Mouse (Mus musculus) activated CD4-positive, CD25-positive, alpha-beta regulatory T cell, adult 4 months (primary cell): ENCODE measurements around the gene Ltbp2. TPM values are rescaled to one million over a fixed set of nuclear protein-coding genes. Genes with fewer than 3 reads are reported as not detected.

ENCODE experiments used
- ATAC-seq: one replicate; pipeline ENCODE4 v1.8.0; 2017
- polyA plus RNA-seq, 2 experiments: library from polyadenylated mRNA; unstranded; fragments of 100-300 nt; shearing (Covaris generic); gene quantifications; one replicate each; pipeline ENCODE4 v1.2.1; 2017

Gene Ltbp2
- polyA plus RNA-seq, 2 experiments from 2014 or later, result not detected

DNA sequence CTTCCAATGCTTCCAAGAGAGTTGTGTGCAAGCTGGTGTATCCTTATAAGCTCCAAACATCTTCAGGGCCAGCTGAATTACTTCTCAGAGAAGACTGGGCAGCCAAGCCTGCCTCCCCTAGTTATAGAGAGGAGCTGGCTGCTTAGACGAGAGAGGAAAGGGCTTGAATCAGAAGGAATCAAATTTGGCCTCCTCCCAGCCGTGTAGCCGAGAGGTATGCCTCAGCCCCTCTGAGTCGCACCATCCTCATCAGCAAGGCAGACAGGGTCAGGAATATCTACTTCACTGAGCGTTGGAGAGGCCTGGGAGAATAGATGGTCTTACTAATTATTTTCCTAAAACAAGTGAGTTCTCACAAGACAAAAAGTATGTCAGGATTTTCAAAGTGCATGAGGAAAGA, 40.7 kb downstream of the Ltbp2 start:
- no peak for ATAC-seq

DNA sequence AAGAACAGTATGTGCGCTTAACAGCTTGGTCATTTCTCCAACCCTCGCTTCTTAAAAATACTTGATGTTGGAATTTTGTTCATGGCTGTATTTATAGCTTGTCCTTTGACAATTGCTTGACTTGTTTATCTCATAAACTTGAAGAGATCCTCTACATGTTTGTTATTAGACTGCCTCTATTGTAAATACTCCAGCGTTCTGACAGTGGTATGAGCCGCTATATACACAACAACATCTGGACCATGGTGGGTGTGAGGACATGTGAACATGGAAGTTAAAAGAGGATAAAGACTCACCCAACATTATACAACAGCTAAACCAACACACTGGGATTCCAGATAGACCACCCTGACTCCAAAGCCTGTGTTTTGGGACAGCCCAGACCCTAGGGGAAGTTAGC, 41.6 kb downstream of the Ltbp2 start:
- no peak for ATAC-seq

DNA sequence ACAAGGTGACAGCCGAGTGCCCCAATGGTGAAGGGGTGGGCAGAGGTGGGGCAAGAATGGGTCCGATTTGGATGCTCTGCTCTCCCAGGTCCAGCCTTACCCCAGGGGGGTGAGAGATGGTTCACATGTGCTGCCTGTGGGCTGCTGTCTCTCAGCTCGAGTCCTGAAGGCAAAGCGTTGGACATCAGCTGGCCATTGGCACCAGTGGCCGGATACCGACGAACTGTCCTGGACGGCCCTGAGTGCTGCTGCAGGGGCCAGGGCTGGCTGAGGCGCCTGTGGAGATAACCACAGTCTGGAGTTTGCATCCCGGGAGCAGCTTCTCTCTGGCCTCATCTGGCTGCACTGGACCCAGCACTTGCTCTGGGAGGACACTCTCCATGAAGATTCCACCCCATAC, 44.7 kb downstream of the Ltbp2 start:
- no peak for ATAC-seq

DNA sequence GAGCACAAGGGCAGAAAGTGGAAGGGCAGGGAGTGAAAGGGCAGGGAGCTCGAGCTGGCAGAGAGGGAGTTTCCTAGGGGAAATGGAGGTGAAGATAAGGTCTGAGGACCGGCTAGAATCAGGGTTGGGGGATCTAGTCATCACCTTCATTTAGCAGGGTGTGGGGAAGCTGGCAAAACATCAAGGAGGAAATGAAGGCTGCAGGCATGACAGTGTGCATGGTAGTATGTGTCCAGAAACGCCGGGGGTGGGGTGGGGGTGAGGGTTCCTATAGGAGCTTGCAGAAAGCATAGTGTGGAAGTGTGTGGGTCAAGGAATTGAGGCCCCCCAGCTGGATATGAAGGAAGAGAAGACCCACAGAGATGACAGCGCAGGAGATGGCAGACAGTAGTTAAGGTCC, 45.2 kb downstream of the Ltbp2 start:
- no peak for ATAC-seq

DNA sequence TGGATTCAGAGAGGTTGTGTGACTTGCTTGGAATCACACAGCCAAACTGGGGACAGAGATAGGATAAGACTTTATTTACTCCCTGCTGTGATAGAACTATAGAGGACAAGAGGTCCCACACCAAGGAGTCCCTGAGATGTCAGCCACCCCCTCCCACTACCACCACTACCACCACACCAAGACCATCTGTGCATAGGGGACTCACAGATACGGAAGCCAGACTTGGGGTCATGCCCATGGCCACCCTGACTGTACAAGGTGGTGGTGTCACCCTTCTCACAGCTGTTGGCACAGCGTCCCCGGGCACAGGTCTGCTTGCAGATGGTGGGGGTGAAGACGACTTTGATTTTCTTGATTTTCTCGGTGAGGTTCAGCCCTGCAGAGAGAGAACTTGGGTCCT, 45.9 kb downstream of the Ltbp2 start:
- ATAC-seq, result no peak

DNA sequence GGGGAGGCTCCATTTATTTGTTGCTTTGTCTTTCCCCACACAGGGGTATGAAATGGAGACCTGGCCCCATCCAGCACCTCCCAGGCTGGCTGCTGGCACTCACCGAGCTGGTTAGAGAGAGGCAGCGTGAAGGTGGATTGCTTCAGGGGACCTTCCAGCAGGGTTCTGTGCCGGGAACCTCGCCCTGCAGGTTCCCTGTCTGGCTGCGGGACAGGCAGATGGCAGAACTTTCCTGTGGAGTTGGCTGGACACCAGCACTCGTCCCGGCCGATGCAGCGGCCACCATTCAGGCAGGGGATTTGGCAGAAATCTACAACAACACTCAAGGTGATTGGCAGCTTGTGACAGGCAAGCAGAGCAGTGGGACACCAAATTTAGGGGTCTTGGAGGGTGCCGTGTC, 46.4 kb downstream of the Ltbp2 start:
- no peak for ATAC-seq

DNA sequence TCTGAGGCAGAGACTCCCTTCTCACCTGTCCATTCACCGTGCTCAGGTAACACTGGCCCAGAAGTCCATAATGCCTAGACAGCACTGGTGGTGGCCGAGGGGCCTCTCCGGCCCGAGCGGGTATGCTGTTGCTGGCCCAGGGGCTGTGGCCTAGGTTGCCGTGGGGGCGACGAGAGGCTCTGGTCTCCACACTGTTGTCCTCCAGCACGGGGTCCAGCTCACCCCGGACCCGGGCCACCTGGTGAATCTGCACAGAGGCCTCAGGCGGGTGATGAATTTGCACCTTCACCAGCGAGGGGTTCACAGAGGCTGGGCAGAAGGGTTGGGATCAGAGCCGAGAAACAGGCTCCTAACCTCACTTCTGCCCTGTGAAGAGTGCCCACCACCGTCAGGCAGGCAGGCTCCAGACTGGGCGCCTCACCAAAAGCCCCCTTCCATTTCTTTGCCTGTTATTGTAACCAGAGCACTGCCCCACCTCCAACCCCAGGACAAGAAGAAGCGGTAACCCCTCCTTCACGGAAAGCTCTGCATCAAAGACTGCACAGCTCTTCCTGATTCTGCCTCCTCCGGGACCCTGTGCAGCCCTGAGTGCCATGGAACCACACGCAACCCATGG, 47.1 kb downstream of the Ltbp2 start:
- no peak for ATAC-seq

DNA sequence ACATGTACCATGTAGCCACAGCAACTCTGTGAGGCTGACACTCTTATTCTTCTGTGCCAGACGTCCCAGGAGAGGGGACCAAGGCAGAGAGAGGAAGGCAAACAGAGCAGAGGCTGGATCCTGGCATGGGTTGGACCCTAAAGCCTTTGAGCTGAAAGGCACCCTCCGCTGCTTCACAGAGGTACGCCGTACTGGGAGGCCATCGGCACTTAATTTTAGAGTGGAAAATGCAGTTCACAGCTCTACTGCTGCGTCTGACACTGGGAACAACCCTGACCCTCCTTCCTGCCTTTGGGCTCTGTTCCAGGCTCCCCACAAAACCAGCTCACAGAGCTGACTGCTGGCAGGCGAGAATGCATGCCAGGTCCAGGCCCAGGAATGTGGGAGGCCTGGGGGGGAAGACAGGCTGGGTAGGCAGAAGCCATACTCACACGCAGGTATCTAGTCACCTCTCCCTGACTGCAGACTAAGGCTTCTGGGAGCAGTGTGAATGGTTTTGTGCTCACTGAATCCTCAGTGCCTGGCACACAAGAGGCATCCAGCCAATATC, 48.9 kb downstream of the Ltbp2 start:
- ATAC-seq, result no peak

DNA sequence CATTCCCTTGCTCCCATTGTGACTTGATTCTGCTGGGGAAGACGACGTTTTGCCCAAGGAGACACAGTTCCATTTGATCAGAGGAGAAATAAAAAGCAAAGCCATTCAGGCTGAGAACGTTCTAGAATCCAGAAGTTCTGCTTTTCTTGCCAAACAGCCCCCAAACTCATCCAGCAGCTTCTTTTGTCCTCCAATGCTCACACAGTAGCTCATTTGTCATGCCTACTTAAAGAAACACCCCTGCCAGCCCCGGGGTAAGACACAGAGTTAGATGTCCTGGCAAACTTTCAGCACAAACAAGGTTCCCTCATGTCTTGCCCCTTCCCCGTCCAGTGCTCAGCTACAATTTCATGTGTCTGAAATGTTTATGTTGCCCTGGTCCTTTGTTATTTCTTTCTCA, 52.1 kb downstream of the Ltbp2 start:
- no peak for ATAC-seq

DNA sequence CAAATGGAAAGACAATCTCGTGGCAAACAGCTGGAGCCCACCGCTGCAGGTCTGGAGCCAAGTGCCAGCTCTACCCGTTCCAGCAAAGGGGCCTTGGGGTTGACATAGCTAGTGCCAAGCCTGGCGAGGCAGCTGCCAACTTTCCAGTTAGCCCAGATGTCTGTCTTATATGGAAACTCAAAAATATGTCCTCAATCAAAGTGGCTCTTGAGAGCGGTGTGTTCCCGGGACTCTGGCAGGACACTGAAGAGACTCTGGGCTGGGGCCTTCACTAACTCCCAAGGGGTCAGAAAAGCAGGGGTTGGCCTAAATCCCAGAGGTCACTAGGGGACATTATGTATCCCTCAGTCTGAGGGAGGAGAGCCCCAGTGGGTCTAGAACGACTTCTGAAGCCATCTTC, 52.7 kb downstream of the Ltbp2 start:
- no peak for ATAC-seq

DNA sequence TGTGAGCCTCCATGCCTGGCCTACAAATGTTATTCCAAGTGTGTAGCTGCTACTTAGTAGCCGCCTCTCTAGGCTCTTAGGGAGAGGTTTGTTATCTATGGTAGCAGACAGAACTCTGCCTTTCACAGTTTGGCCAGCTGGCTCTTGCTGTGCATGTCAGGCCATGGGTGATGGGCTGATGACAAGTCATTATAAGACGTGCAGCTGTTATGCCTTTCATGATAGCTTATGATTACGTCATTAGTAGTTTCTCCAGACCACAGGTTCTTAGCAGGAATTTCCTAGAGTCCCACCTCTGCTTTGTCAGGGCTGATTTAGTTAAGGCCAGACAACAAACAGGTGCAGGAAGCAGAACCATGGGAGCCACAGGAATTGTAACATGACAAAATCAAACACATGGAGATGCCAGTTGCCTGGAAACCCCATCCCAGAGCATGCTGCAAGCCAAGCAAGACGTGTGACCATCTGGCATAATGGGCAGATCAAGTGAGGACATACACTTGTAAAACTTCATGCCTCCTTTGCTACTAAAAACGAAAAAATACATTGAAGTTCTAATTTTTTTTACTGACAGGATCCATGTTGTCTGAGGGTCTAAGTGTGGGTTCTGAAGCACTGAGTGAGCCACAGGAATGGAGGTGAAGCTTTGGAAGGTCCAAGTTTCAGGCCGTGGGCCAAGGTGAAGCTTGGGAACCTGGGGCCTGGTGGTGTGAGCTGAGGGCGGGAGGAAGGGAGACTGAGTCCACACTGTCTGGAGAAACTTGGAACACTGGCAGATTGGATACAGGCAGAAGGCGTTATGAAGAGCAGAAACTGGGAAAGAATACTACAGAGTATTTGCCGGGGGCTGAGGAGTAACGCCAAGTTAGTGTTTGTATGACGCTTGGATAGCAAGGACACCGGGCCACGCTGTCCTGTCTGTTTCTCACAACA, 56.8 kb downstream of the Ltbp2 start:
- no peak for ATAC-seq

DNA sequence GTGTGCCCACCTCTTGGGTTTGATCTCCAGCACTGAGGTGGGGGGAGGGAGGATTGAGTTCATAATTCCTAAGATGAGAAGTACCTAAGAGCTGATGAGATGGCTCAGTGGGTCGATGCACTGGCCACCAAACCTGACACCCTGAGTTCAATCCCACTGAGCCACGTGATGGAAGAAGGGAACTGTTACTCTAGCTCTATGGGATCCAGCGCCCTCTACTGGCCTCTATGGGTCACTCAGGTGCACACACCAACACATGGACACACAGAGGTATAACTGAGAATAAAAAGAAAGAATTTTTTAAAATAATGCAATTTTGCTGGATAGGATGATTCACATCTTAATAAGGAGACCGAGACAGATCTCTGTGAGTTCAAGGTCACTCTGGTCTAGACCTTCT, 57.8 kb downstream of the Ltbp2 start:
- ATAC-seq, result no peak

DNA sequence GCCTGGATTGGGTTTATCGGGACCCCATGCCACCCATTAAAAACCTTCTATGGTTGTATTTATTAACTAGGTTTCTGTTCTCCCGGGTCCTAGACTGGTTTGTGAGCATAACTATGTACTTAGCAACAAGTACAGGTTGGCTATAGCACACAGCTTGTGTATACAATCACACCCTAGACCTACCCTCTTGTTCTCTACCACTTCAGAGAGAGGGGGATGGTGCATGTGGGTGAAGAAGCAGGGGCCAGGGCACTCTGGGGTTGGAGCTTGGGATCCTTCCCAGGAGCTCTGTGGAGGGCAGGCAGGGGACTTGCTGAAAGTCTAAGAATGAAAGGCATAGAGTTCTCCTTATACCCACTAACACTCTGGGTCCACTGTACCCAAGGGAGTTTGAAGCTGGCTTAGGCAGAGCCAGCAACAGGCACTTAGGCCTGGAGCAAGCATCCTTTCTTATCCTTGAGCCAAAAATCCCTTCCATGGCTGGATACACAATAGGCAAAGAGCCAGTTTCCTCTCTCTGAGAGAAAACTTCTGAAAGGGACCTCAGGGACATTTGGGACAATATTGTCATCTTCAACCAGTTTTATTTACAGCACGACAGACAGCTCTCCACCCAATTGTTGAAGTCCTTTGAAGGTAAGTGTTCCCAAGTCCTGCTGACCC, 61.5 kb downstream of the Ltbp2 start:
- ATAC-seq, result no peak

DNA sequence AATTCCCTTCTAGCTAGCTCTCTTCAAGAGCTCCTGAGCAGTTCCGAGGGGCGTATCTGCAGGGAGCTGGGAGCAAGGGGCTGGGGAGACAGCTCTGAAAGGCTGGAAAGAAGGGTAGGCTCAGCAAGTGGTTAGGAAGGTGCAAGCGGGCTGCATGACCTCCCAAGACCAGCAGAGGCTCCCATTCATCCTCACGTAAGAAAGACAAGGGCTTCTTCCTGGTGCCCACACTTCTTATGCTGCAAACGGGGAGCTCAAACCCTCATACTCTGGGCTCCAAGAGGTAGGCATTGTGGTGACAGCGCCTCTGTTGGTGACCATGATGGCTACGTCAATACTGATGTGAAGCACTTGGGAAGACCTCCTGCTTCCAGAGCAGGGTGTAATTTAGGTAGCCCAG, 62.6 kb downstream of the Ltbp2 start:
- ATAC-seq, result no peak

DNA sequence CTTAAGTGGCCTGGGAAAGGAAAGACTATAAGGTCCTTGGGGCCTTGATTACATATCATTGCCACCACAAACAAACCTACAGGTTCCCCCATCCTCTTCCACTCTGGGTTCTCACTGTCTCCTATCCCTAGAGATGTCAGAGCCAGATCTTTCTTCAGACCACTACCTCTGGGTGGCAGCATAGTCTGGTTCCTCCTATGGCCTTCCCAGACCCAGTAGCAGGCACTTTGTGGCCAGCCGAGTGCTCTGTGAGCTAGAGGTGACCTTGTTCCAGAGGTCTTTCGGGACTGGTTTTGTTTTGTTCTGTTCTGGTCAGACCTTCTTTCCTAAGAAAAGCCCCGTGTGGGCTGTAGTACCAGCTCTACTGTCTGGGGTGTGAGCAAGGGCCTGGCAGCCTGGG, 64.3 kb downstream of the Ltbp2 start:
- no peak for ATAC-seq

DNA sequence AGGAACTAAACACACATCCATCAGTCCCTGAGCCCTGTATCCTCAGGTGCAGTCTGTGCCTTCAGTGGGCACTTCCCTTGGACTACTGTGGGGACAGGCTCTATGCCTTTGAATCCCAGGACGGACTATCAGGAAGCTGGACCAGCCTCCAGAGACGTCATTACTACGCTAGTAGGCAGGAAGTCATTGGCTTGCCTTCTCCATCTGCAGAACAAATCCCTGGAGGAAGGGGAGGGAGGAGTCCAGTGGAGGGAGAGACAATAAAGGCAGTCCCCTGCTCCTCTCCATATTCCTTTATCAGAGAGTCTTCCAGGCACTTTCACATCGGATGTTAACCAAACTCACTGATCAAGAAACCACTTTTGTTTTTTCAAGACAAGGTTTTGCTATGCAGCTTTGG, 64.8 kb downstream of the Ltbp2 start:
- no peak for ATAC-seq

DNA sequence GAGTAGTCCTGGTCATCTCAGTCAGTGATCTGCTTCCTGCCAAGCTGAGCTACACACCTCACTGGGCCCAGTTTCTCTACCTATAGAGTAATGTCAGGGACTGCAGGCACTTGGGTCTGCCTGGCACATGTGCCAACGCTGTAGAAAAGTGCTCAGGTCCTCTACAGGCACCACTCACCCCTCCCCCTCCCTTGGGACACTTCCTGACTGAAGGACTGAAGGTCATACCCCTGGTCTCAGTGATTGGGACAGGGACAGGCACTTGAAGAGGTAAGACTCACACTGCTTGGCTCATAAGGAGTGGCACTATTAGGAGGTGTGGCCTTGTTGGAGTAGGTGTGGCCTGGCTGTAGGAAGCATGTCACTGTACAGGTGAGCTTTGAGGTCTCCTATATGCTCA, 65.5 kb downstream of the Ltbp2 start:
- ATAC-seq, result no peak

DNA sequence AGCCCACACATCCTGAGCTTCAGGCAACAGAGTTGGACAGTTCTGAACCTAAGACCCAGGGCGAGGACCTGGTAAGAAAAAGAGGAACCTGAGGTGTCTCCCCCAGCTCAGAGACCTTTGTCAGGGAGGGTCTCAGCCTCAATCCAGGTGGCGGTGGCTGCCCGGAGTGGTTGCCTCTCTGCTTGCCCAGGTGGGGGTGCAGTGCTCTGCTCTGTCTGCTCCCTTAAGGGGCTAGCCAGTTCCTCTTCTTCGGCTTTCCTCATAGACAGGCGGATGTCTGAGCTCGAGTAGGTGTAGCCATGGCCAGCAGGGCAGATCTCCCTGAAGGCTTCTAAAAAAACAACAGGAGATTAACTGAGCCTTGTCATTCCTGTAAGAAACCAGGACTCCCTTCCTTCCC, 67.3 kb downstream of the Ltbp2 start:
- no peak for ATAC-seq

DNA sequence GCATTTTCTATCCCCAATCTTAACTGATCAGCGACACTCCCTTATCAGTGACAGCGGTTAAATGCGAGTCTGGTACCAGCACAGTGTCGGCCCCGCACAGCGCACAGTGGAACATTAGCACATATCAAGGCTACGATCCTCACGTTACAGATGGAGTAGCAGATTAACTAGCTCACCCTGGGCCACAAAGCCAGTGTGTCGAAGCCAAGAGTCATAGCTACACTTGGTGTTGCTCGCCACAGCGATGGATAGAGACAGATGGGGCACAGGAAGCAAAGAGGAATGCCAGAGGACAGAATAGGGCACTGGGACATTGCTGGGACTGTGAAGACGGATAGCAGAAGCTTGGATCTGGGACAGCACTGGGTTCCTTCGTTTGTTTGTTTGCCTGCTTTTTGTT, 69.0 kb downstream of the Ltbp2 start:
- no peak for ATAC-seq

DNA sequence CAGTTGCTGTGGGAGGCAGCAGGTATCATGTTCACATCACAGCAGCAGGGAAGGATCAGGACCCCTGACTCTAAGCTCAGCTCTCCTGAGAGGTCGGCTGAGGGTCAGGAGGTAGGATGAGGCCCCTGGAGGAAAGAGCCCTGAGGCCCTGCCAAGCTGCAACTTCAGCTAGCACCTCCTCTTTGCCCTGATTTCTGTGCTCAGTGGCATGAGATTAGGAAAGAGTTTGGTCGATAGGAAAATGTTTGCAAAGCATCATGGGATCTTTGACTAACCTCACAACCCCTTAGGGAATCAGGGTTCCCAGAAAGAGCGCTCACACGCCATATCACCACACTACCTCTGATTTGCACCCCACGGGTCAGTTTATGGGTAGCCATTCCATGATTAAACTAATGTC, 69.6 kb downstream of the Ltbp2 start:
- ATAC-seq, result no peak

DNA sequence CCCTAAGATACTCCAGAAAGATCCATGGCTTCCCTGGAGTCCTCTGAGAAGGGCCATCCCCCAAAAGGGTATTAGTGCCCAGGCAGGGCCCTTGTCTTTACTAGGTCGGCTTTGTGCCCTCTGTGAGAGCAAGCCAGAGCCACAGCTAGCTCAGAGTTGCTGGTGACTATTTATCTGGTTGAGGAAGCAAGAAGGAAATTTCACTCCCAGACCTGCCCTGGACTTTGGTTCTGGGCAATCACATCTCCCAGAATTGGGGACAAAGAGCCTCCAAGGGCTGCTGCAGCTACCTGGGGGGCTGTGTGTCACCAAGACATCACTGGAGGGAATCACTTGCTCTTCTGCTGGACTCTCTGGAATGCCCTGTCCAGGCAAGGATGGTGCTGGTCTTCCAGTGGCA, 70.3 kb downstream of the Ltbp2 start:
- no peak for ATAC-seq

DNA sequence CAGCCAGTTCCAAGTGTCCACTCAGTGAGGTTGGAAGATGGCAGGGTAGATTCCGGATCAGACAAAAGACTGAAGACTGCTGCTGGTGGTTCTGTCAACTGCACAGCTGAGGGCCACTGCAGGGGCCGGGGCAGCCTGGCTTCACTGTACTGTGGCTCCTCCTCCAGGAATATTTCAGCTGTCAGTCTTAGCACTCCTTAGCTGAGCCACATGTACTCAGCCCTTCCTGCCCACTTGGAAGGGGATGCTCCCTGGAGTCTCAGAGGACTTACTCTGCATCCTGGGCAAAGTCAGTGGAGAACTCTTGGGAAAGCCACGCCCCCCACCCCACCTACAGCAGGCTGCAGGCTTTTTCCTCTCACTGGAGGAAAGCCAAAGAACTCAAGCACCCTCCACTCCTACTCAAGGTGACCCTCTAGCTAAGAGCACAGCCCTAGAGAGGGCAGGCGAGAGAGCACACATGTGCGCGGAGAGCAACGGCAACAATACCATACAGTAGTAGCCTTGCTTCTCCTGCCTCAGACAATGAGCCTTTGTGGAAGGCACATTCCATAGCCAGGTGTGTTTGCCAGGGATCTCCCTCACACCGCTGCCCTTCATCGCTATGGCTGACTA, 71.0 kb downstream of the Ltbp2 start:
- ATAC-seq, result no peak

DNA sequence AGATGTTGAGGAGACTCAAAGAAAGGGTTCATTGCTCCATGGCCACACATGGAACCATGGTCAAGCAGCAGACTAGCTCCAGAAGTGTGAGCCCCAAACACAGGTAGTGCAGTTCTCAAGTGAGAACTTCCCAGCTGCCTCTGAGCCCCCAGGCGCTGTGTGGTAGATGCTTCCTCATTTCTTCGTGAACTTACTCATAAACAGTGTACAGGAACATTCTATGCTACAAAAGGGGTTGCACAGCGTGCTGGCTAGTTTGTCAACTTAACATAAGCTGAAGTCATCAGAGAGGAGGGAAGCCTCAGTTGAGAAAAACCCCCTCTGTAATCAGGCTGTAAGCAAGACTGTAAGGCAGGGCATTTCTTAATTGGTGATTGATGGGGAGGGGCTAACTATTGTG, 73.7 kb downstream of the Ltbp2 start:
- no peak for ATAC-seq
